In the genomic region with DNA sequence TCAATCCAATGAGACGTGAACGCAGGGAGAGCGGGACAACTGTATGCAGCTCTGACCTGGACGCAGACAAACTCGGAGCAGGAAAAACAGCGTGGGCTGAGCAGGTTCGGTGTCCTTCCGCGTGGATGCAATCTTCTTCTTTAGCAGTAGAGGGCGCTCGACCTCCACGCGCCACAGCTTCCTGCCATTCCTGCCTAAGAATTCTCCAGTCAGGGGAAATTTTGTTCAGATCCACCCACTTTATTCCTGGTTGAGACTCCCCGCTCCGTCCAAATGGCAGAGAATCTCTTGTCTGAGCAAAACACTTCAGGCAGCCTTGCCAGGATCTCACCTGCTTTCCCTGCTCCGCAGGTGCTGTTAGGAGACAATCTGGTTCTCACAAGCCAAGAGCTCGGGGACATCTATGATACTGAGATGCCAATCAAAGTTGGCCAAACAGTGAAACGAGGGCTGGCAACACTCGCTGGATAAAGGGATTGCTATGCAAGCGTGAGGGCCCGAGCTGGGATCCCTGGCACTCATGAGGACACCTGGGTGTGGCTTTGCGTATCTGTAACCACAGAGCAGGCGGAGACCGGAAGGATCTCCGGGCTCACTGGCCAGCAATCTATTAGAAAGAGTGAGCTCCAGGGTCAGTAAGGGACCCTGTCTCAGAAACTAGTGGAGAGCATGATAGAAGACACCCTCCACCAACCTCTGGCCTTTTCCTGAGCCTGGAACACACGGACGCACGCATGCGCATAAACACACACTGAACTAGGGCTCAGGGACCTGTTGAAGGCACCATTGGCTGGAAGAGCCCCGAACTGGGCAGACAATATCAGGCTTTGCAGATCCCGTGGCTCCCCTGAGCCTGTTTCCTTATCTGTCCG, we compare ENCODE assay signal across 7 mouse cellular contexts. TPM values are rescaled to one million over a fixed set of nuclear protein-coding genes. Genes with fewer than 3 reads are reported as not detected.
DNase-seq lines count a peak whose midpoint lies in the region; ATAC-seq lines count a peak whose summit lies in the region.

No protein-coding gene starts in this region.

- H3K27me3 ChIP-seq in intestine, embryonic 15.5 days (replicated peaks) = no peaks in the 10 kb centered on the region

- no peaks in the 10 kb centered on the region for H3K36me3 ChIP-seq in intestine, embryonic 15.5 days

- peak; percentile 80 for DNase-seq in adrenal gland, postnatal 10 days
- DNase-seq in embryo, embryonic 11.5 days (ENCODE audit: low read depth, low spot score) = peak; percentile 53
- peak; percentile 62 to 70 for DNase-seq in gastrocnemius, postnatal 36 days
- DNase-seq in left cerebral cortex, postnatal 25 days (ENCODE audit: low spot score in 2 of 2) = peak; percentile 79 to 84
- DNase-seq in mesoderm, embryonic 11.5 days (ENCODE audit: low read depth, low spot score) = peak; percentile 79
- peak; percentile 75 for DNase-seq in right cerebral cortex, postnatal 25 days

- H3K4me3 ChIP-seq in intestine, embryonic 15.5 days (replicated peaks) = peak overlapping the region; percentile 36

- 12% methylated on average over 32 of the region's 32 CpGs for WGBS in intestine, embryonic 15.5 days

- peak overlapping the region; percentile 39 for H3K27ac ChIP-seq in intestine, embryonic 15.5 days

- peak overlapping the region; percentile 75 for H3K4me2 ChIP-seq in intestine, embryonic 15.5 days (replicated peaks)

- H3K9ac ChIP-seq in intestine, embryonic 15.5 days = peak overlapping the region; percentile 23

- no peaks in the 10 kb centered on the region for H3K9me3 ChIP-seq in intestine, embryonic 15.5 days

- intact Hi-C loops in gastrocnemius, postnatal 36 days (cut with DNase I) = loop anchor here (2.0 to 10.0 kb wide), 3 partner anchors 97 to 255 kb away; a partner anchor contains a TSS
- intact Hi-C loops in left cerebral cortex, postnatal 25 days (cut with DNase I) = loop anchor here (1.0 to 5.0 kb wide), 4 partner anchors 97 to 257 kb away; a partner anchor contains a TSS

- peak; percentile 58 for ATAC-seq in intestine, embryonic 15.5 days

- peaks cover 14% of the 10 kb centered on the region for H3K4me1 ChIP-seq in intestine, embryonic 15.5 days (replicated peaks)

RNA-seq across cellular contexts. Expression of a gene that starts 8.6 kb away (rescaled TPM):
- total RNA-seq in adrenal gland, postnatal 10 days (2021) = 1 to 10 TPM; 1.7 to 3.3 TPM
- total RNA-seq in gastrocnemius, postnatal 36 days (2021) = not detected
- 18.0 and 18.6 TPM in 2 replicates for polyA plus RNA-seq in intestine, embryonic 15.5 days (2015; fragmentation: Nextera tagmentation; extraction: Ambion mirVana)
- not detected for total RNA-seq in left cerebral cortex, postnatal 25 days (2021)

RNA-seq across cellular contexts. Expression of a gene that starts 31.5 kb away (rescaled TPM):
- total RNA-seq in adrenal gland, postnatal 10 days (2021) = 10 to 100 TPM; 54.7 to 63.1 TPM
- total RNA-seq in gastrocnemius, postnatal 36 days (2021) = 10 to 100 TPM; 19.6 to 21.3 TPM
- polyA plus RNA-seq in intestine, embryonic 15.5 days (2015; fragmentation: Nextera tagmentation; extraction: Ambion mirVana) = 16.8 and 23.6 TPM in 2 replicates
- total RNA-seq in left cerebral cortex, postnatal 25 days (2021) = 10 to 100 TPM; 91.9 to 92.5 TPM

RNA-seq across cellular contexts. Expression of a gene that starts 37.5 kb away (rescaled TPM):
- 10 to 100 TPM; 34.3 to 35.8 TPM for total RNA-seq in adrenal gland, postnatal 10 days (2021)
- total RNA-seq in gastrocnemius, postnatal 36 days (2021) = 10 to 100 TPM; 19.2 to 23.1 TPM
- 51.3 and 62.7 TPM in 2 replicates for polyA plus RNA-seq in intestine, embryonic 15.5 days (2015; fragmentation: Nextera tagmentation; extraction: Ambion mirVana)
- 100 to 1,000 TPM; 201 to 203 TPM for total RNA-seq in left cerebral cortex, postnatal 25 days (2021)

RNA-seq across cellular contexts. Expression of a gene that starts 56.4 kb away (rescaled TPM):
- total RNA-seq in adrenal gland, postnatal 10 days (2021) = 1 to 10 TPM in 1 of 2 experiments, under 1 TPM in 1; 0.70 to 1.5 TPM
- under 1 TPM in 1 of 2 experiments, not detected in 1; 0.59 TPM for total RNA-seq in gastrocnemius, postnatal 36 days (2021)
- polyA plus RNA-seq in intestine, embryonic 15.5 days (2015; fragmentation: Nextera tagmentation; extraction: Ambion mirVana) = 1.9 and 2.3 TPM in 2 replicates
- total RNA-seq in left cerebral cortex, postnatal 25 days (2021) = under 1 TPM in 1 of 2 experiments, not detected in 1; 0.50 TPM

Comparison
In these comparisons a context has a peak if more than half of its experiments do, and no peak if none do; other contexts are left out.
1. Peak in every context shown above with its lines: DNase-seq, ATAC-seq, H3K4me3 ChIP-seq and H3K27ac ChIP-seq.
2. RNA of a gene that starts 37.5 kb away (total RNA-seq): 201 to 203 TPM in left cerebral cortex, postnatal 25 days; 34.3 to 35.8 TPM in adrenal gland, postnatal 10 days and 19.2 to 23.1 TPM in gastrocnemius, postnatal 36 days; every median in the first group is over 4 times any median in the second.